Comparison of ENCODE assay signal across 1 mouse cellular context in the genomic region with DNA sequence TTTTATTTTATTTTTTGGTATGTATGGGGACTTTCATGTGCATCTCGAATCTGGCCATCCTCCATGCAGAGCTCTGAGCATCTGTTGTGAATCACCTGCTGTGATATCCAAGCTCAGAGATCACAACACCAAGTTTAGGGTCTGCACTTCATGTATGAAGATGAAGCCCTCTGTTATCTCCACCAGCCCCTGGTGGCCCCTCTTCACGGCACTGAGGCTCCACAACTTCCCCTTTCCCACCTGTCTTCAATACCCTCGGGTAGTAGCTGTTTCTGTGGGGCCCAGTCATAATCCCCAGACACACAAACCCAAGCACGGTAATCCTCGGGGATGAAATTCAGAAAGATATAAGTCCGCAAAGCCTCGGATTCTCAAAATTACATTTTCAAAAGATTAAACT.
A peak's percentile ranks its signal among the peaks of the same experiment; 100 is the strongest.
TF ChIP-seq lines count a peak whose summit lies in the region.

No protein-coding gene starts in this region.

TF ChIP-seq in MEL, 35 proteins besides CTCF, POLR2A, EP300 and RAD21:
- TF ChIP-seq RCOR1 (IDR thresholded peaks at IDR 0.05; ENCODE audit: low read depth, low read length) (0 out of 2 replicates have a peak, but pooled peaks have one; percentile 38), MXI1 (IDR thresholded peaks at IDR 0.05; ENCODE audit: low read depth, low read length) (no peak), ELF1 (IDR thresholded peaks at IDR 0.05; ENCODE audit: low read depth, low read length) (no peak), CHD2 (IDR thresholded peaks at IDR 0.05; ENCODE audit: low read length) (no peak), JUND (IDR thresholded peaks at IDR 0.05; ENCODE audit: low read depth, low read length) (no peak), POLR2AphosphoS5 (IDR thresholded peaks at IDR 0.05; ENCODE audit: borderline replicate concordance, low read depth, low read length) (no peak), ZKSCAN1 (IDR thresholded peaks at IDR 0.05; ENCODE audit: low read depth, low read length) (no peak), ZC3H11A (IDR thresholded peaks at IDR 0.05; ENCODE audit: low read depth, low read length) (no peak), GATA1 (IDR thresholded peaks at IDR 0.05; ENCODE audit: low read depth, low read length) (peak; percentile 47), TBP (IDR thresholded peaks at IDR 0.05; ENCODE audit: low read depth, low read length) (no peak), KAT2A (conservative IDR thresholded peaks at IDR 0.05; ENCODE audit: low read depth, low read length) (no peak), NELFE (IDR thresholded peaks at IDR 0.05; ENCODE audit: low read depth, low read length) (no peak), MAFK (IDR thresholded peaks at IDR 0.05; ENCODE audit: borderline replicate concordance, low read depth, low read length) (no peak), CHD1 (IDR thresholded peaks at IDR 0.05; ENCODE audit: low read depth, low read length) (no peak), MYB (IDR thresholded peaks at IDR 0.05; ENCODE audit: low read depth, low read length) (no peak), MEF2A (IDR thresholded peaks at IDR 0.05; ENCODE audit: extremely low read depth, insufficient replicate concordance, low read depth, low read length, poor library complexity, severe bottlenecking) (no peak), TAL1 (IDR thresholded peaks at IDR 0.05; ENCODE audit: low read length) (0 out of 2 replicates have a peak, but pooled peaks have one; percentile 17)
